Mouse (Mus musculus) lung, adult 2 months (tissue): Measurements from ENCODE around the gene Pigk.

Experiments used
- CTCF ChIP-seq: fragments of 200-500 bp; IDR thresholded peaks from 2 replicates; pipeline ENCODE4 v1.5.1; 2011; ENCODE audit warnings: mild to moderate bottlenecking, low read length, control low read depth; ENCODE audit not compliant: insufficient read depth
- POLR2A ChIP-seq: fragments of 200-500 bp; IDR thresholded peaks from 2 replicates; pipeline ENCODE4 v1.6.1; 2011; ENCODE audit warnings: low read depth, mild to moderate bottlenecking, control low read depth, low read length, borderline replicate concordance; ENCODE audit errors: extremely low read depth

GRCm38 (mm10) chr3:152907087-152907486, 193.2 kb downstream of the Pigk start:
- TF ChIP-seq POLR2A: no peak
- no peak for TF ChIP-seq CTCF
